Mouse (Mus musculus) midbrain, postnatal 0 days (tissue): ENCODE results near the gene Nf2. TPM values are rescaled to one million over a fixed set of nuclear protein-coding genes. Genes with fewer than 3 reads are reported as not detected.
"Not testable (repeated sequence)": the region's sequence is repeated elsewhere in the genome, so short reads cannot be mapped to it uniquely, and the experiment has no call there.

Experiments used
- ATAC-seq: fragments of 200-750 bp; cut with Nextera tagmentation; 2 replicates; pipeline ENCODE4 v1.8.0; 2017; ENCODE audit warnings: moderate number of reproducible peaks, mild to moderate bottlenecking, moderate TSS enrichment, moderate library complexity; ENCODE audit not compliant: low FRiP score
- DNase-seq: peaks from one replicate; pipeline ENCODE4 v3.0.0-alpha.2; 2015; ENCODE audit warnings: low spot score
- H3K27ac ChIP-seq: fragments of 300-500 bp; sonication (generic); 2 replicates; pipeline ENCODE4 v1.5.1; 2014; ENCODE audit warnings: low read depth, mild to moderate bottlenecking, low read length, mixed read lengths
- H3K27me3 ChIP-seq: fragments of 300-500 bp; sonication (generic); 2 replicates; pipeline ENCODE4 v1.6.1; 2014; ENCODE audit warnings: low read length, control low read depth, mixed read lengths; ENCODE audit not compliant: insufficient read depth
- H3K36me3 ChIP-seq: fragments of 300-500 bp; sonication (generic); 2 replicates; pipeline ENCODE4 v1.6.1; 2014; ENCODE audit warnings: low read length, control low read depth, mixed read lengths; ENCODE audit not compliant: insufficient read depth
- H3K4me1 ChIP-seq: fragments of 300-500 bp; sonication (generic); 2 replicates; pipeline ENCODE4 v1.6.1; 2014; ENCODE audit warnings: mild to moderate bottlenecking, control low read depth, antibody characterized with exemption, low read length, mixed read lengths; ENCODE audit not compliant: insufficient read depth
- H3K4me2 ChIP-seq: fragments of 300-500 bp; sonication (generic); 2 replicates; pipeline ENCODE4 v1.6.1; 2014; ENCODE audit warnings: low read depth, mild to moderate bottlenecking, low read length, mixed read lengths; ENCODE audit not compliant: poor library complexity, severe bottlenecking
- H3K4me3 ChIP-seq: fragments of 300-500 bp; sonication (generic); 2 replicates; pipeline ENCODE4 v1.5.1; 2014; ENCODE audit warnings: low read depth, mild to moderate bottlenecking, low read length, moderate library complexity
- H3K9ac ChIP-seq: fragments of 300-500 bp; sonication (generic); replicated peaks from 2 replicates; pipeline ENCODE4 v1.6.1; 2014; ENCODE audit warnings: mild to moderate bottlenecking, low read length, moderate library complexity, mixed read lengths; ENCODE audit not compliant: poor library complexity, severe bottlenecking
- H3K9me3 ChIP-seq: fragments of 300-500 bp; sonication (generic); 2 replicates; pipeline ENCODE4 v1.6.1; 2016; ENCODE audit warnings: low read length, control low read depth
- CTCF ChIP-seq: IDR thresholded peaks from 2 replicates; pipeline ENCODE4 v1.5.1; 2016; ENCODE audit warnings: antibody characterized with exemption, mild to moderate bottlenecking
- whole genome bisulfite sequencing: fragments of 180-500 bp; shearing (Covaris S2); extraction: QIAGEN DNeasy Blood & Tissue Kit; methylation state at CpG from one replicate; pipeline ENCODE4 v1.1.7; 2014; 5-methylcytosine and 5-hydroxymethylcytosine counted together
- polyA plus RNA-seq: library from polyadenylated mRNA; unstranded; fragments of >200 nt; fragmentation: Nextera tagmentation; extraction: Ambion mirVana; gene quantifications from 2 replicates; pipeline ENCODE4 v1.2.1, GENCODE M21; 2015
- total RNA-seq: library from RNA; depleted of rRNA; stranded (reverse); fragments of >200 nt; gene quantifications from 2 replicates; pipeline ENCODE4 v1.2.3, GENCODE M21; 2014

The Nf2 gene
- total and polyA plus RNA-seq, 2 experiments from 2014 or later = 51.5 to 103 TPM

DNA sequence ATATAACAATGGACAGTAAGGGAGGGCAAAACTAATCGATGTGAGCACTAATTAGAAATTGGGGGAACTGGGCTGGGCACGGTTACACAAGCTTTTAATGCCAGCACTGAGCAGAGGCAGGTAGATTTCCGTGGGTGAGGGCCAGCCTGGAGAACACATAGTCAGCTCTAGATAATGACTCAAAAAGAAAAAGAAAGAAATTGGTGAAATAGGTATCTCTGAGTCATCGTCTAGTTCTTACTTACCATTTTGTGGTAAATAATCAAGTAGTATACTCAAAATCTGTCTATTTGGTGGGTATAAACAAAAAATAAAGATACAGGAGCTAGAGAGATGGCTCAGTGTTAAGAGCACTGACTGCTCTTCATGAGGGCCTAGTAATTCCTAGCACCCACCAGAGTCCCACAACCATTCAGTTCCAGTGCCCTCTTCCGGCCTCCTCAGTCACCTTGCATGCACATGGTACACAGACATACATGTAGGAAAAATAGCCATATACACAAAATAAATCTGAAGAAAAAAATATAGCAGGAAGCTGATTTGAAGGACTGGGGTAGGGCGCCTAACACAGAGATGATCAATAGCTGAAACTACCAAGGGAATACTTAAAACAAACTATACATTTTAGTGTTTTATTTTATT, 44.3 kb downstream of the Nf2 start:
- Histone ChIP-seq H3K27me3 (no peaks in the 10 kb centered on the region), H3K27ac (no peak overlapping the region), H3K4me3 (no peak overlapping the region), H3K4me1 (no peaks in the 10 kb centered on the region), H3K36me3 (peaks cover 8% of the 10 kb centered on the region; the same call in 1 of the 2 replicates), H3K4me2 (no peak overlapping the region), H3K9me3 (no peaks in the 10 kb centered on the region), H3K9ac (no peak overlapping the region)
- DNase-seq = no peak
- ATAC-seq = no peak
- TF ChIP-seq CTCF = no peak
- WGBS = 92% methylated on average over 6 of the region's 6 CpGs

DNA sequence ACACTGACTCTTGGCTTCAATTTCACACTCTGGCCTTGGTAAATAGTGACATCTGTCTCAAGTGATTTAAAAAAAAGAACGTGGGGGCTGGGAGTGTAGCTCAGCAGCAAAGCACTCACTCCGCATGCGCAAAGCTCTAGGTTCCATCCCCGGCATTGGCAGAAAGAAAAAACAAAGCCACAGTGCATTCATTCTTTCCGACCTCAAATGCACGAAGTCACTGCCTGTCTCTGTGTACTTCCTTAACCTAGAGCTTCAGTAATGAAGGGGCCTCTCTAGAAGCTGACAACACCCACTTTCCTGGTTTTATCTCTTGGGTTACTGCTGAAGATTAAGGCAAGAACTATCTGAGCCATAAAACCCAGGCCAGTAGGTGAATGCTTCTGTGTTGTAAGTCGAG, 45.4 kb downstream of the Nf2 start:
- H3K9me3 ChIP-seq = no peaks in the 10 kb centered on the region
- H3K4me2 ChIP-seq = no peak overlapping the region
- H3K36me3 ChIP-seq = peaks cover 11% of the 10 kb centered on the region; the same call in 1 of the 2 replicates
- ATAC-seq (no peak), DNase-seq (peak; percentile 30)
- no peak for TF ChIP-seq CTCF
- H3K4me1 ChIP-seq = no peaks in the 10 kb centered on the region
- H3K4me3 ChIP-seq = no peak overlapping the region
- H3K27ac ChIP-seq = peak overlapping the region; percentile 57; the same call in 1 of the 2 replicates
- H3K9ac ChIP-seq = no peak overlapping the region
- 54% methylated on average over 7 of the region's 7 CpGs for WGBS
- H3K27me3 ChIP-seq = no peaks in the 10 kb centered on the region

DNA sequence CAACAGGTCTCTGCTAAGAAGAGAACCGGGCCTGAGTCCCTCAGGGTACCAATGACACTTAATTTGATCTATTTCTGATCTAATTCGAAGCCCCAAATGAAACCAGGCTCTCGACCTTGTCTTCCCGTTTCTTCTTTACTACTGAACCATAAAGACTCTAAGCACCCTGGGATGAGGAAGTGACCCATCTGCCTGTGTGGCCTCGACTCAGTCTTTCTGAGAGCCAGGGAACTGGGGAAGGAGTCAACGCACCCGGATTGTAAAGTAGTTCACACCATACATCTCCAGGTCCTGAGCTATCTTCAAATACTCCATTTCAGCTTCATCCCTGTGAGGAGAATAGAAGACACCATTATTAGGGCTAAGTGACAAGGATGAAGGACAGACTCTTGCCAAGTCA, 45.9 kb downstream of the Nf2 start:
- DNase-seq = peak; percentile 30
- 60% methylated on average over 7 of the region's 7 CpGs for WGBS
- ATAC-seq = no peak
- Histone ChIP-seq H3K4me1 (no peaks in the 10 kb centered on the region), H3K27me3 (no peaks in the 10 kb centered on the region), H3K36me3 (peaks cover 11% of the 10 kb centered on the region; the same call in 1 of the 2 replicates), H3K9me3 (no peaks in the 10 kb centered on the region), H3K27ac (peak overlapping the region; percentile 57; the same call in 1 of the 2 replicates), H3K9ac (no peak overlapping the region), H3K4me2 (no peak overlapping the region), H3K4me3 (no peak overlapping the region)
- no peak for TF ChIP-seq CTCF

- Histone ChIP-seq H3K36me3 (peaks cover 11% of the 10 kb centered on the region; the same call in 1 of the 2 replicates), H3K9me3 (no peaks in the 10 kb centered on the region), H3K9ac (no peak overlapping the region), H3K27ac (peak overlapping the region; percentile 57; the same call in 1 of the 2 replicates), H3K4me3 (no peak overlapping the region), H3K4me1 (no peaks in the 10 kb centered on the region), H3K27me3 (no peaks in the 10 kb centered on the region), H3K4me2 (no peak overlapping the region)
- 65% methylated on average over 9 of the region's 9 CpGs for WGBS
- DNase-seq (peak; percentile 86), ATAC-seq (peak; percentile 56; the same call in 1 of the 2 replicates)
- TF ChIP-seq CTCF = no peak
These were observed 46.3 kb downstream of the Nf2 start for GRCm38 (mm10) chr11:4803008-4803407.

- WGBS = 92% methylated on average over 2 of the region's 2 CpGs
- H3K9ac ChIP-seq, H3K4me2 ChIP-seq, H3K27me3 ChIP-seq, DNase-seq, H3K27ac ChIP-seq, H3K4me3 ChIP-seq, ATAC-seq, H3K4me1 ChIP-seq, H3K9me3 ChIP-seq: not testable (repeated sequence)
- peaks cover 11% of the 10 kb centered on the region; the same call in 1 of the 2 replicates for H3K36me3 ChIP-seq
These were observed 46.9 kb downstream of the Nf2 start for GRCm38 (mm10) chr11:4802401-4802800.

DNA sequence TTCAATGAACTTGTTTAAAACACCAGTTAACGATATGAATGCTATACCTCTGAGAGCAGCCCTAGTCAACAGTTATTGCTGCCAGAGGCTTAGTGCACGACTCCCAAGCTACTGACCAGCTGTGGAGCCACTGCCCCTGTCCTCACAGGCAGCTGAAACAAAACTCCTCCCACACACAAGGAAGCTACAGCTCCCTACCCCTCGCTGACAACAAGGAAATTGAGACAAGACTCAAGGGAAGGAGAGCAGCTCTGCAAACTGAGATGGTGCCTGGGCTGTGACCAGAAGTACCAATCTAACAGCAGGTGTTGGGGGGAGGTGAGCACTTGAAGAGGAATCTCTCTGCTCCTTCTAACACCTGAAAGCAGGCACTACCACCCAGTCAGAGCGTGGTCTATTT, 48.7 kb downstream of the Nf2 start:
- no peak overlapping the region for H3K4me3 ChIP-seq
- WGBS = 67% methylated on average over 4 of the region's 4 CpGs
- no peak for DNase-seq
- ATAC-seq = no peak
- H3K9ac ChIP-seq = no peak overlapping the region
- no peaks in the 10 kb centered on the region for H3K9me3 ChIP-seq
- no peak overlapping the region for H3K4me2 ChIP-seq
- no peak overlapping the region for H3K27ac ChIP-seq
- peaks cover 10% of the 10 kb centered on the region; the same call in 1 of the 2 replicates for H3K36me3 ChIP-seq
- no peak for TF ChIP-seq CTCF
- H3K4me1 ChIP-seq = no peaks in the 10 kb centered on the region
- no peaks in the 10 kb centered on the region for H3K27me3 ChIP-seq
